Mouse (Mus musculus) midbrain, embryonic 10.5 days (tissue): ENCODE data around the gene Chl1. TPM values are rescaled to one million over a fixed set of nuclear protein-coding genes. Genes with fewer than 3 reads are reported as not detected.

ENCODE experiments used
- DNase-seq: peaks from one replicate; pipeline ENCODE4 v3.0.0-alpha.2; 2017; ENCODE audit warnings: low spot score
- H3K27ac ChIP-seq: fragments of 300-500 bp; sonication (generic); replicated peaks from 2 replicates; pipeline ENCODE4 v1.5.1; 2016; ENCODE audit warnings: mild to moderate bottlenecking
- H3K27me3 ChIP-seq: fragments of 300-500 bp; sonication (generic); 2 replicates; pipeline ENCODE4 v1.6.1; 2016; ENCODE audit warnings: low read depth, mild to moderate bottlenecking; ENCODE audit not compliant: poor library complexity, severe bottlenecking
- H3K36me3 ChIP-seq: fragments of 300-500 bp; sonication (generic); 2 replicates; pipeline ENCODE4 v1.6.1; 2016; ENCODE audit warnings: mild to moderate bottlenecking, moderate library complexity
- H3K4me1 ChIP-seq: fragments of 300-500 bp; sonication (generic); 2 replicates; pipeline ENCODE4 v1.6.1; 2016
- H3K4me3 ChIP-seq: fragments of 300-500 bp; sonication (generic); 2 replicates; pipeline ENCODE4 v1.5.1; 2016; ENCODE audit warnings: mild to moderate bottlenecking, moderate library complexity
- H3K9me3 ChIP-seq: fragments of 300-500 bp; sonication (generic); replicated peaks from 2 replicates; pipeline ENCODE4 v1.6.1; 2016; ENCODE audit warnings: mild to moderate bottlenecking
- WGBS: fragments of 180-500 bp; shearing (Covaris S2); methylation state at CpG from one replicate; pipeline ENCODE4 v1.1.7; 2016; 5-methylcytosine and 5-hydroxymethylcytosine counted together
- polyA plus RNA-seq: library from polyadenylated mRNA; unstranded; fragments of >200 nt; fragmentation: Nextera tagmentation; extraction: Ambion mirVana; gene quantifications from 2 replicates; pipeline ENCODE4 v1.2.1, GENCODE M21; 2016

Gene Chl1
- polyA plus RNA-seq, 1 experiment from 2014 or later, result 0.95 TPM

GRCm38 (mm10) chr6:103558037-103558893 lies 47.9 kb downstream of the Chl1 start:
- Histone ChIP-seq H3K4me3 (no peak overlapping the region), H3K27me3 (no peaks in the 10 kb centered on the region), H3K27ac (no peak overlapping the region), H3K4me1 (peaks cover 6% of the 10 kb centered on the region; the same call in 1 of the 2 replicates), H3K36me3 (no peaks in the 10 kb centered on the region), H3K9me3 (no peaks in the 10 kb centered on the region)
- WGBS, result 67% methylated on average over 5 of the region's 5 CpGs
- no peak for DNase-seq

GRCm38 (mm10) chr6:103558894-103559225 lies 48.5 kb downstream of the Chl1 start:
- Histone ChIP-seq H3K4me3 (no peak overlapping the region), H3K9me3 (no peaks in the 10 kb centered on the region), H3K4me1 (peaks cover 6% of the 10 kb centered on the region; the same call in 1 of the 2 replicates), H3K36me3 (no peaks in the 10 kb centered on the region), H3K27me3 (no peaks in the 10 kb centered on the region), H3K27ac (no peak overlapping the region)
- WGBS, result 88% methylated on average over 3 of the region's 3 CpGs
- DNase-seq, result no peak

GRCm38 (mm10) chr6:103559344-103559743 lies 49.0 kb downstream of the Chl1 start:
- Histone ChIP-seq H3K36me3 (no peaks in the 10 kb centered on the region), H3K4me3 (no peak overlapping the region), H3K27me3 (no peaks in the 10 kb centered on the region), H3K27ac (no peak overlapping the region), H3K4me1 (peaks cover 6% of the 10 kb centered on the region; the same call in 1 of the 2 replicates), H3K9me3 (no peaks in the 10 kb centered on the region)
- DNase-seq, result no peak
- 74% methylated on average over 2 of the region's 2 CpGs for WGBS

- H3K36me3 ChIP-seq, result no peaks in the 10 kb centered on the region
- 74% methylated on average over 6 of the region's 6 CpGs for WGBS
- H3K4me3 ChIP-seq, result no peak overlapping the region
- no peak overlapping the region for H3K27ac ChIP-seq
- no peak for DNase-seq
- H3K9me3 ChIP-seq, result no peaks in the 10 kb centered on the region
- peaks cover 13% of the 10 kb centered on the region for H3K4me1 ChIP-seq
- no peaks in the 10 kb centered on the region for H3K27me3 ChIP-seq
These were observed 54.4 kb downstream of the Chl1 start for GRCm38 (mm10) chr6:103564811-103565210.

GRCm38 (mm10) chr6:103567247-103567646 lies 56.9 kb downstream of the Chl1 start:
- Histone ChIP-seq H3K36me3 (no peaks in the 10 kb centered on the region), H3K9me3 (no peaks in the 10 kb centered on the region), H3K4me3 (no peak overlapping the region), H3K27me3 (no peaks in the 10 kb centered on the region), H3K27ac (no peak overlapping the region; the same call in 1 of the 2 replicates), H3K4me1 (peaks cover 13% of the 10 kb centered on the region)
- no peak for DNase-seq
- 43% methylated on average over 2 of the region's 2 CpGs for WGBS

GRCm38 (mm10) chr6:103572659-103573058 lies 62.3 kb downstream of the Chl1 start:
- H3K4me3 ChIP-seq, result no peak overlapping the region
- DNase-seq, result no peak
- no peaks in the 10 kb centered on the region for H3K36me3 ChIP-seq
- H3K27me3 ChIP-seq, result no peaks in the 10 kb centered on the region
- H3K4me1 ChIP-seq, result peaks cover 1% of the 10 kb centered on the region; the same call in 1 of the 2 replicates
- WGBS, result 83% methylated on average over 1 of the region's 1 CpGs
- H3K27ac ChIP-seq, result no peak overlapping the region
- no peaks in the 10 kb centered on the region for H3K9me3 ChIP-seq

- 88% methylated on average over 1 of the region's 1 CpGs for WGBS
- no peak for DNase-seq
- Histone ChIP-seq H3K4me3 (no peak overlapping the region), H3K4me1 (no peaks in the 10 kb centered on the region), H3K9me3 (no peaks in the 10 kb centered on the region; the same call in 1 of the 2 replicates), H3K27ac (no peak overlapping the region), H3K36me3 (no peaks in the 10 kb centered on the region), H3K27me3 (no peaks in the 10 kb centered on the region)
These were observed 73.8 kb downstream of the Chl1 start for GRCm38 (mm10) chr6:103584224-103584623.

DNA sequence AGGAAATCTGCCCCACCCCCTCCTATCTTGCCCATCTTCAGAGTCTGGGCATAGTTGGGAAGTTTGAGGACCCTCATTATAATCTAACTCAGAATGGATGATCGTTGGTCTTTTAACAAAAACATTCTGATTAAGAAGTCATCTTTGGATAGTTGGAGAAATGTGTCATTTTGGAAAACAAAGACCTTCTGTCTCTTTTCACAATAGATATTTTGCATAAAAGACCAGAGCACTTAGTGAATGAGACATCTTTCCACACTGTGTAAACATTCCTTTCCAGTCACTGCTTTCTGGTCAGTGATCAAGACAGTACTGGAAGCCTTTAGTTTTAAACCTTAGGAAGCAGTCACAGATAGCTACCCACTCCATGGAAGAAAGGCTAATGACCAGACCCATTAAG lies 75.3 kb downstream of the Chl1 start:
- Histone ChIP-seq H3K36me3 (no peaks in the 10 kb centered on the region), H3K27me3 (no peaks in the 10 kb centered on the region), H3K4me1 (no peaks in the 10 kb centered on the region), H3K9me3 (no peaks in the 10 kb centered on the region; the same call in 1 of the 2 replicates), H3K27ac (no peak overlapping the region), H3K4me3 (no peak overlapping the region)
- WGBS, result 72% methylated on average over 1 of the region's 1 CpGs
- no peak for DNase-seq

DNA sequence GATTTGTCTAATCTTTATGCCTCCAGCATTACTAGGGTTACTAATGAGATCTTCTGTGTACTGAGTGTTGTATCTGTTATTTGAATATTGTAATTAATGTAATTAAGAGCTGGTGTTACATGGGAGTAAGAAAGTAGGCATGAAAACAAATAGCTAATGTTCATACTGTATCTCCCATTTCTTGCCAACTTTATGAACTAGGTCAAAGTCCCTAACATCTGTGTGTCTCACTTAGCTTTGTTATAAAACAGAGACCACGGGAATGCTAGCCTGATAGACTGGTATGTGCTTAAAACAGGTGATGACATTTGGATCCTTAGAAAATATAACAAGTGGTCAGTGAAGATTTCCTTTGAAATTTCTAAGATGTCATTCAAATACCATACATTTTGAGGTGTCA lies 75.7 kb downstream of the Chl1 start:
- no peak overlapping the region for H3K4me3 ChIP-seq
- no peaks in the 10 kb centered on the region for H3K36me3 ChIP-seq
- H3K9me3 ChIP-seq, result no peaks in the 10 kb centered on the region; the same call in 1 of the 2 replicates
- no peak overlapping the region for H3K27ac ChIP-seq
- H3K27me3 ChIP-seq, result no peaks in the 10 kb centered on the region
- 96% methylated on average over 1 of the region's 1 CpGs for WGBS
- H3K4me1 ChIP-seq, result no peaks in the 10 kb centered on the region
- DNase-seq, result no peak

GRCm38 (mm10) chr6:103602070-103602469 lies 91.7 kb downstream of the Chl1 start:
- Histone ChIP-seq H3K9me3 (no peaks in the 10 kb centered on the region), H3K27me3 (no peaks in the 10 kb centered on the region), H3K4me3 (no peak overlapping the region), H3K4me1 (no peaks in the 10 kb centered on the region), H3K36me3 (no peaks in the 10 kb centered on the region), H3K27ac (no peak overlapping the region)
- DNase-seq, result no peak
- WGBS, result 62% methylated on average over 4 of the region's 4 CpGs

- Histone ChIP-seq H3K27ac (no peak overlapping the region), H3K4me1 (no peaks in the 10 kb centered on the region), H3K27me3 (no peaks in the 10 kb centered on the region), H3K36me3 (no peaks in the 10 kb centered on the region), H3K9me3 (no peaks in the 10 kb centered on the region), H3K4me3 (no peak overlapping the region)
- DNase-seq, result no peak
- 90% methylated on average over 3 of the region's 3 CpGs for WGBS
These were observed 100.3 kb downstream of the Chl1 start for GRCm38 (mm10) chr6:103610656-103611055.

GRCm38 (mm10) chr6:103612626-103613025 lies 102.2 kb downstream of the Chl1 start:
- no peak overlapping the region for H3K4me3 ChIP-seq
- no peaks in the 10 kb centered on the region for H3K36me3 ChIP-seq
- H3K27me3 ChIP-seq, result no peaks in the 10 kb centered on the region
- H3K9me3 ChIP-seq, result no peaks in the 10 kb centered on the region
- no peaks in the 10 kb centered on the region; the same call in 1 of the 2 replicates for H3K4me1 ChIP-seq
- H3K27ac ChIP-seq, result no peak overlapping the region
- no peak for DNase-seq
- 95% methylated on average over 3 of the region's 3 CpGs for whole genome bisulfite sequencing

GRCm38 (mm10) chr6:103613714-103614113 lies 103.3 kb downstream of the Chl1 start:
- no peak for DNase-seq
- Histone ChIP-seq H3K9me3 (no peaks in the 10 kb centered on the region), H3K4me1 (no peaks in the 10 kb centered on the region; the same call in 1 of the 2 replicates), H3K27ac (no peak overlapping the region), H3K27me3 (no peaks in the 10 kb centered on the region), H3K4me3 (no peak overlapping the region), H3K36me3 (no peaks in the 10 kb centered on the region)
- WGBS, result 92% methylated on average over 3 of the region's 3 CpGs
